Mouse (Mus musculus): ENCODE measurements around the gene Azin2.

Gene Azin2

GRCm38 (mm10) chr4:128897911-128898421, 64.3 kb downstream of the Azin2 start:
- DNase-seq (ENCODE audit: low read depth, low spot score): no peak

- no peak for DNase-seq (ENCODE audit: low read depth, low spot score)
Measured at GRCm38 (mm10) chr4:128896667-128897066, 65.6 kb downstream of the Azin2 start.

GRCm38 (mm10) chr4:128895841-128896240, 66.4 kb downstream of the Azin2 start:
- DNase-seq (ENCODE audit: low read depth, low spot score): no peak

GRCm38 (mm10) chr4:128894112-128894511, 68.1 kb downstream of the Azin2 start:
- no peak for DNase-seq (ENCODE audit: low read depth, low spot score)

- no peak for DNase-seq (ENCODE audit: low read depth, low spot score)
Measured at GRCm38 (mm10) chr4:128892188-128892587, 70.1 kb downstream of the Azin2 start.

GRCm38 (mm10) chr4:128891746-128892145, 70.5 kb downstream of the Azin2 start:
- DNase-seq (ENCODE audit: low read depth, low spot score): peak; percentile 44

GRCm38 (mm10) chr4:128891157-128891556, 71.1 kb downstream of the Azin2 start:
- no peak for DNase-seq (ENCODE audit: low read depth, low spot score)

- DNase-seq (ENCODE audit: low read depth, low spot score): no peak
Measured at GRCm38 (mm10) chr4:128889752-128890630, 72.3 kb downstream of the Azin2 start.

- no peak for DNase-seq (ENCODE audit: low read depth, low spot score)
Measured at GRCm38 (mm10) chr4:128888436-128888990, 73.7 kb downstream of the Azin2 start.

- DNase-seq (ENCODE audit: low read depth, low spot score): no peak
Measured at GRCm38 (mm10) chr4:128887641-128888091, 74.6 kb downstream of the Azin2 start.

- no peak for DNase-seq (ENCODE audit: low read depth, low spot score)
Measured at GRCm38 (mm10) chr4:128887026-128887425, 75.2 kb downstream of the Azin2 start.

- DNase-seq (ENCODE audit: low read depth, low spot score): no peak
Measured at GRCm38 (mm10) chr4:128886571-128886970, 75.7 kb downstream of the Azin2 start.

- DNase-seq (ENCODE audit: low read depth, low spot score): no peak
Measured at GRCm38 (mm10) chr4:128885540-128885939, 76.7 kb downstream of the Azin2 start.

GRCm38 (mm10) chr4:128884711-128885095, 77.5 kb downstream of the Azin2 start:
- DNase-seq (ENCODE audit: low read depth, low spot score): no peak

GRCm38 (mm10) chr4:128883801-128884710, 78.2 kb downstream of the Azin2 start:
- DNase-seq (ENCODE audit: low read depth, low spot score): peak; percentile 86

- peak; percentile 74 for DNase-seq (ENCODE audit: low read depth, low spot score)
Measured at GRCm38 (mm10) chr4:128883379-128883781, 78.9 kb downstream of the Azin2 start, which contains the start of gene Trim62. TSS of gene Trim62 (plus strand) at chr4:128883580.
